In genomic region chr9:110937506-110938490, GRCm38 (mm10) we compare ENCODE assay signal across 20 mouse cellular contexts. TPM values are rescaled to one million over a fixed set of nuclear protein-coding genes. Genes with fewer than 3 reads are reported as not detected.
DNase-seq lines count a peak whose midpoint lies in the region; ATAC-seq and TF ChIP-seq lines count a peak whose summit lies in the region.
"Had no signal": no experiment of that assay in that cellular context is flagged by ENCODE, and none has a peak within 500 bp of the region (broad histone marks: within the 10 kb centered on the region; RNA-seq: fewer than 3 reads in every experiment).

No protein-coding gene starts in this region.

- H3K4me3 ChIP-seq in layer of hippocampus, adult 2 months: no peak overlapping the region
- H3K4me3 ChIP-seq in forebrain, embryonic 12.5 days (replicated peaks): no peak overlapping the region
- H3K4me3 ChIP-seq in forebrain, postnatal 0 days (ENCODE audit: low read depth, low read length): no peak overlapping the region
- H3K4me3 ChIP-seq: kidney, embryonic 15.5 days; myocyte had no signal

- DNase-seq in embryo, embryonic 10 days (ENCODE audit: low spot score): peak; percentile 78
- DNase-seq in embryo, embryonic 9.5 days (ENCODE audit: extremely low spot score): no peak
- no peak for DNase-seq in layer of hippocampus, adult 2 months (ENCODE audit: low spot score in 2 of 2)
- DNase-seq in layer of hippocampus, postnatal 25 days (ENCODE audit: extremely low spot score in 1 of 2, low spot score in 1 of 2): no peak
- DNase-seq in 416B (ENCODE audit: low read depth): peak; percentile 26
- DNase-seq in adrenal gland, postnatal 36 days: peak; percentile 40 to 44
- DNase-seq in forebrain, postnatal 0 days: no peak
- DNase-seq: B cell, adult 2 months; cerebellum, adult 9-11 months; heart, adult 11 months; heart, postnatal 36 days; liver had no signal

- no peaks in the 10 kb centered on the region for H3K9me3 ChIP-seq in forebrain, embryonic 12.5 days
- no peaks in the 10 kb centered on the region for H3K9me3 ChIP-seq in forebrain, postnatal 0 days (ENCODE audit: low read length)
- H3K9me3 ChIP-seq: kidney, embryonic 15.5 days had no signal

- ATAC-seq in forebrain, embryonic 12.5 days (ENCODE audit: low FRiP score): no peak
- ATAC-seq in forebrain, postnatal 0 days: no peak
- ATAC-seq: forebrain, embryonic 16.5 days; Patski had no signal

- WGBS in forebrain, embryonic 12.5 days: 80% methylated on average over 12 of the region's 12 CpGs
- WGBS in forebrain, postnatal 0 days: 87% methylated on average over 12 of the region's 12 CpGs

- H3K9ac ChIP-seq in forebrain, embryonic 12.5 days: no peak overlapping the region
- H3K9ac ChIP-seq in forebrain, postnatal 0 days: no peak overlapping the region
- H3K9ac ChIP-seq: kidney, embryonic 15.5 days had no signal

- H3K27ac ChIP-seq in layer of hippocampus, adult 2 months: 0 out of 2 replicates have a peak overlapping the region, but pooled peaks have one; percentile 18
- no peak overlapping the region for H3K27ac ChIP-seq in forebrain, embryonic 12.5 days
- H3K27ac ChIP-seq in forebrain, postnatal 0 days (ENCODE audit: low read depth, low read length): no peak overlapping the region
- H3K27ac ChIP-seq: kidney, embryonic 15.5 days had no signal

- H3K4me2 ChIP-seq in forebrain, embryonic 12.5 days: no peak overlapping the region
- H3K4me2 ChIP-seq in forebrain, postnatal 0 days (ENCODE audit: low read depth): no peak overlapping the region
- H3K4me2 ChIP-seq: kidney, embryonic 15.5 days had no signal

- no peaks in the 10 kb centered on the region for H3K4me1 ChIP-seq in forebrain, embryonic 12.5 days
- H3K4me1 ChIP-seq in forebrain, postnatal 0 days (ENCODE audit: insufficient read depth): no peaks in the 10 kb centered on the region; the same call in 1 of the 2 replicates
- H3K4me1 ChIP-seq: kidney, embryonic 15.5 days had no signal

- no peaks in the 10 kb centered on the region for H3K36me3 ChIP-seq in forebrain, embryonic 12.5 days (replicated peaks)
- H3K36me3 ChIP-seq in forebrain, postnatal 0 days (ENCODE audit: insufficient read depth): no peaks in the 10 kb centered on the region
- H3K36me3 ChIP-seq: kidney, embryonic 15.5 days had no signal

- H3K27me3 ChIP-seq in forebrain, embryonic 12.5 days: peaks cover 5% of the 10 kb centered on the region; the same call in 1 of the 2 replicates
- H3K27me3 ChIP-seq in forebrain, postnatal 0 days (ENCODE audit: insufficient read depth, low read length): no peaks in the 10 kb centered on the region
- H3K27me3 ChIP-seq: kidney, embryonic 15.5 days; Patski had no signal

- TF ChIP-seq CTCF in layer of hippocampus, adult 2 months (conservative IDR thresholded peaks at IDR 0.05): peak; percentile 48
- no peak for TF ChIP-seq CTCF in forebrain, postnatal 0 days (IDR thresholded peaks at IDR 0.05; ENCODE audit: low read depth)

RNA-seq across cellular contexts. Expression of gene Tdgf1, which starts 8.2 kb away (rescaled TPM):
- under 1 TPM; 0.49 TPM for total RNA-seq in layer of hippocampus, adult 2 months (2021)
- under 1 TPM; 0.23 to 0.66 TPM for total RNA-seq in layer of hippocampus, postnatal 25 days (2021)
- total RNA-seq in adrenal gland, postnatal 36 days (2021): not detected
- not detected in 2 replicates for polyA plus RNA-seq in forebrain, embryonic 12.5 days (2016; fragmentation: Nextera tagmentation; extraction: Ambion mirVana)
- not detected in 2 replicates for total RNA-seq in forebrain, postnatal 0 days (2014; rRNA removed)
- polyA plus RNA-seq in forebrain, postnatal 0 days (2015; fragmentation: Nextera tagmentation; extraction: Ambion mirVana): 0.09 and 0.12 TPM in 2 replicates
- total RNA-seq: heart, postnatal 36 days; megakaryocyte, adult 5-6 weeks had no signal
- polyA plus RNA-seq: forebrain, embryonic 16.5 days; kidney, embryonic 15.5 days; myocyte; Patski; small intestine, adult 2 months had no signal

RNA-seq across cellular contexts. Expression of gene Lrrc2, which starts 13.5 kb away (rescaled TPM):
- total RNA-seq in layer of hippocampus, adult 2 months (2021): 1 to 10 TPM; 1.5 to 3.5 TPM
- 1 to 10 TPM; 1.8 to 2.3 TPM for total RNA-seq in layer of hippocampus, postnatal 25 days (2021)
- total RNA-seq in adrenal gland, postnatal 36 days (2021): 10 to 100 TPM in 1 of 2 experiments, 1 to 10 TPM in 1; 7.9 to 11.1 TPM
- not detected in 2 replicates for polyA plus RNA-seq in forebrain, embryonic 12.5 days (2016; fragmentation: Nextera tagmentation; extraction: Ambion mirVana)
- total RNA-seq in forebrain, postnatal 0 days (2014; rRNA removed): 0.14 and 0.23 TPM in 2 replicates
- 0.42 and 0.96 TPM in 2 replicates for polyA plus RNA-seq in forebrain, postnatal 0 days (2015; fragmentation: Nextera tagmentation; extraction: Ambion mirVana)
- polyA plus RNA-seq: Patski; small intestine, adult 2 months had no signal

RNA-seq across cellular contexts. Expression of gene Fam240a, which starts 21.1 kb away (rescaled TPM):
- not detected for total RNA-seq in layer of hippocampus, adult 2 months (2021)
- not detected for total RNA-seq in layer of hippocampus, postnatal 25 days (2021)
- total RNA-seq in adrenal gland, postnatal 36 days (2021): not detected
- polyA plus RNA-seq in forebrain, embryonic 12.5 days (2016; fragmentation: Nextera tagmentation; extraction: Ambion mirVana): not detected in 2 replicates
- total RNA-seq in forebrain, postnatal 0 days (2014; rRNA removed): 0.54 TPM in 1 of 2 replicates, not detected in the other
- polyA plus RNA-seq in forebrain, postnatal 0 days (2015; fragmentation: Nextera tagmentation; extraction: Ambion mirVana): 0.58 TPM in 1 of 2 replicates, not detected in the other
- total RNA-seq: heart, postnatal 36 days; left cerebral cortex, adult 18-20 months; megakaryocyte, adult 5-6 weeks had no signal
- polyA plus RNA-seq: forebrain, embryonic 16.5 days; kidney, embryonic 15.5 days; myocyte; Patski; small intestine, adult 2 months had no signal

RNA-seq across cellular contexts. Expression of gene Rtp3, which starts 52.6 kb away (rescaled TPM):
- under 1 TPM; 0.59 TPM for total RNA-seq in layer of hippocampus, adult 2 months (2021)
- under 1 TPM; 0.10 to 0.26 TPM for total RNA-seq in layer of hippocampus, postnatal 25 days (2021)
- 1 to 10 TPM; 2.3 to 4.9 TPM for total RNA-seq in adrenal gland, postnatal 36 days (2021)
- not detected in 2 replicates for polyA plus RNA-seq in forebrain, embryonic 12.5 days (2016; fragmentation: Nextera tagmentation; extraction: Ambion mirVana)
- total RNA-seq in forebrain, postnatal 0 days (2014; rRNA removed): not detected in 2 replicates
- not detected in 2 replicates for polyA plus RNA-seq in forebrain, postnatal 0 days (2015; fragmentation: Nextera tagmentation; extraction: Ambion mirVana)
- total RNA-seq: megakaryocyte, adult 5-6 weeks had no signal
- polyA plus RNA-seq: forebrain, embryonic 16.5 days; myocyte had no signal

RNA-seq across cellular contexts. Expression of gene Tmie, which starts 57.9 kb away (rescaled TPM):
- 1 to 10 TPM; 1.9 to 2.0 TPM for total RNA-seq in layer of hippocampus, adult 2 months (2021)
- total RNA-seq in layer of hippocampus, postnatal 25 days (2021): 1 to 10 TPM; 1.5 to 1.7 TPM
- total RNA-seq in adrenal gland, postnatal 36 days (2021): 1 to 10 TPM; 2.0 to 3.0 TPM
- 0.42 and 0.43 TPM in 2 replicates for polyA plus RNA-seq in forebrain, embryonic 12.5 days (2016; fragmentation: Nextera tagmentation; extraction: Ambion mirVana)
- 2.5 and 5.3 TPM in 2 replicates for total RNA-seq in forebrain, postnatal 0 days (2014; rRNA removed)
- polyA plus RNA-seq in forebrain, postnatal 0 days (2015; fragmentation: Nextera tagmentation; extraction: Ambion mirVana): 2.3 and 4.0 TPM in 2 replicates
- total RNA-seq: megakaryocyte, adult 5-6 weeks had no signal

Comparison
In these comparisons a context has a peak if more than half of its experiments do, and no peak if none do; other contexts are left out.
1. DNase-seq: peak in embryo, embryonic 10 days (single experiment), 416B (single experiment) and adrenal gland, postnatal 36 days (2 of 2); none in embryo, embryonic 9.5 days (single experiment), layer of hippocampus, adult 2 months (0 of 2), layer of hippocampus, postnatal 25 days (0 of 2) and forebrain, postnatal 0 days (single experiment).